Mouse (Mus musculus) small intestine, adult 2 months (tissue): ENCODE measurements around the gene Tdp1.

Source experiments
- CTCF ChIP-seq: fragments of 200-500 bp; IDR thresholded peaks from 2 replicates; pipeline ENCODE4 v1.5.1; 2012; ENCODE audit warnings: low read depth, mild to moderate bottlenecking, control low read depth, inconsistent platforms, low read length, moderate library complexity, mixed read lengths; ENCODE audit not compliant: insufficient replicate concordance, insufficient read length; ENCODE audit errors: extremely low read depth
- POLR2A ChIP-seq: fragments of 200-500 bp; IDR thresholded peaks from 2 replicates; pipeline ENCODE4 v1.6.1; 2012; ENCODE audit warnings: low read depth, mild to moderate bottlenecking, control low read depth, inconsistent platforms, low read length, moderate library complexity

GRCm38 (mm10) chr12:99901973-99902866 lies 17.9 kb downstream of the Tdp1 start:
- TF ChIP-seq POLR2A (no peak), CTCF (no peak)
